Mouse (Mus musculus): Measurements from ENCODE around the gene Zfp979. TPM values are rescaled to one million over a fixed set of nuclear protein-coding genes. Genes with fewer than 3 reads are reported as not detected.
"Not testable (repeated sequence)": the region's sequence is repeated elsewhere in the genome, so short reads cannot be mapped to it uniquely, and the experiment has no call there.

The Zfp979 gene
- polyA plus RNA-seq, 1 experiment from 2014 or later: 3.3 TPM

- no peak overlapping the region for H3K4me3 ChIP-seq (ENCODE audit: low read depth, low read length)
- H3K4me1 ChIP-seq (ENCODE audit: insufficient read depth, low read depth, low read length): no peaks in the 10 kb centered on the region
- H3K9ac ChIP-seq (replicated peaks; ENCODE audit: low read depth): no peak overlapping the region
- H3K27ac ChIP-seq (ENCODE audit: low read length): no peak overlapping the region
- H3K9me3 ChIP-seq (ENCODE audit: low read length): 0 out of 2 replicates have a peak, but pooled peaks cover 10% of the 10 kb centered on the region
- H3K4me2 ChIP-seq (replicated peaks; ENCODE audit: low read depth, low read length): no peak overlapping the region
- 65% methylated on average over 4 of the region's 4 CpGs for WGBS
- TF ChIP-seq CTCF (IDR thresholded peaks at IDR 0.05) (no peak), EP300 (IDR thresholded peaks at IDR 0.05) (no peak)
- H3K36me3 ChIP-seq (ENCODE audit: insufficient read depth, low read length): no peaks in the 10 kb centered on the region
- no peaks in the 10 kb centered on the region for H3K27me3 ChIP-seq (replicated peaks; ENCODE audit: insufficient read depth, low read length)
- DNase-seq (ENCODE audit: low spot score): no peak
- ATAC-seq: no peak
These were observed 38.5 kb downstream of the Zfp979 start for GRCm38 (mm10) chr4:147603806-147604205.

- Histone ChIP-seq H3K4me3 (ENCODE audit: low read depth, low read length) (no peak overlapping the region), H3K4me2 (replicated peaks; ENCODE audit: low read depth, low read length) (no peak overlapping the region), H3K27me3 (replicated peaks; ENCODE audit: insufficient read depth, low read length) (no peaks in the 10 kb centered on the region), H3K27ac (ENCODE audit: low read length) (no peak overlapping the region), H3K9ac (replicated peaks; ENCODE audit: low read depth) (no peak overlapping the region), H3K4me1 (ENCODE audit: insufficient read depth, low read depth, low read length) (no peaks in the 10 kb centered on the region), H3K9me3 (ENCODE audit: low read length) (peaks cover 10% of the 10 kb centered on the region; the same call in 1 of the 2 replicates), H3K36me3 (ENCODE audit: insufficient read depth, low read length) (no peaks in the 10 kb centered on the region)
- 35% methylated on average over 1 of the region's 1 CpGs for WGBS
- DNase-seq (ENCODE audit: low spot score): no peak
- TF ChIP-seq EP300 (IDR thresholded peaks at IDR 0.05): no peak
- no peak for TF ChIP-seq CTCF (IDR thresholded peaks at IDR 0.05)
- ATAC-seq: no peak
These were observed 40.4 kb downstream of the Zfp979 start for GRCm38 (mm10) chr4:147601881-147602280.

GRCm38 (mm10) chr4:147598831-147599230, 43.5 kb downstream of the Zfp979 start:
- Histone ChIP-seq H3K27me3 (replicated peaks; ENCODE audit: insufficient read depth, low read length) (no peaks in the 10 kb centered on the region), H3K4me1 (ENCODE audit: insufficient read depth, low read depth, low read length) (no peaks in the 10 kb centered on the region), H3K9me3 (ENCODE audit: low read length) (peaks cover 6% of the 10 kb centered on the region; the same call in 1 of the 2 replicates), H3K27ac (ENCODE audit: low read length) (no peak overlapping the region), H3K4me2 (replicated peaks; ENCODE audit: low read depth, low read length) (no peak overlapping the region), H3K36me3 (ENCODE audit: insufficient read depth, low read length) (no peaks in the 10 kb centered on the region), H3K9ac (replicated peaks; ENCODE audit: low read depth) (no peak overlapping the region), H3K4me3 (ENCODE audit: low read depth, low read length) (no peak overlapping the region)
- ATAC-seq: no peak
- TF ChIP-seq CTCF (IDR thresholded peaks at IDR 0.05) (no peak), EP300 (IDR thresholded peaks at IDR 0.05) (no peak)
- WGBS: 47% methylated on average over 2 of the region's 2 CpGs
- DNase-seq (ENCODE audit: low spot score): no peak

- no peak for TF ChIP-seq EP300 (IDR thresholded peaks at IDR 0.05)
- TF ChIP-seq CTCF (IDR thresholded peaks at IDR 0.05): no peak
- H3K9ac ChIP-seq (replicated peaks; ENCODE audit: low read depth): no peak overlapping the region
- H3K4me2 ChIP-seq (replicated peaks; ENCODE audit: low read depth, low read length): no peak overlapping the region
- H3K4me3 ChIP-seq (ENCODE audit: low read depth, low read length): no peak overlapping the region
- DNase-seq (ENCODE audit: low spot score) (no peak), ATAC-seq (no peak)
- H3K27ac ChIP-seq (ENCODE audit: low read length): no peak overlapping the region
- no peaks in the 10 kb centered on the region for H3K36me3 ChIP-seq (ENCODE audit: insufficient read depth, low read length)
- H3K9me3 ChIP-seq (ENCODE audit: low read length): peaks cover 6% of the 10 kb centered on the region; the same call in 1 of the 2 replicates
- 55% methylated on average over 1 of the region's 1 CpGs for WGBS
- H3K27me3 ChIP-seq (replicated peaks; ENCODE audit: insufficient read depth, low read length): no peaks in the 10 kb centered on the region
- no peaks in the 10 kb centered on the region for H3K4me1 ChIP-seq (ENCODE audit: insufficient read depth, low read depth, low read length)
These were observed 44.6 kb downstream of the Zfp979 start for GRCm38 (mm10) chr4:147597685-147598084.

GRCm38 (mm10) chr4:147594630-147595029, 47.7 kb downstream of the Zfp979 start:
- not testable (repeated sequence) for H3K9ac ChIP-seq (replicated peaks; ENCODE audit: low read depth); H3K4me2 ChIP-seq (replicated peaks; ENCODE audit: low read depth, low read length); H3K36me3 ChIP-seq (ENCODE audit: insufficient read depth, low read length); H3K4me3 ChIP-seq (ENCODE audit: low read depth, low read length); DNase-seq (ENCODE audit: low spot score); H3K27me3 ChIP-seq (replicated peaks; ENCODE audit: insufficient read depth, low read length); H3K27ac ChIP-seq (ENCODE audit: low read length); H3K9me3 ChIP-seq (ENCODE audit: low read length); ATAC-seq; H3K4me1 ChIP-seq (ENCODE audit: insufficient read depth, low read depth, low read length)
- WGBS: 67% methylated on average over 3 of the region's 3 CpGs

GRCm38 (mm10) chr4:147586511-147587473, 55.5 kb downstream of the Zfp979 start:
- Histone ChIP-seq H3K9me3 (ENCODE audit: low read length) (peaks cover 5% of the 10 kb centered on the region), H3K27ac (ENCODE audit: low read length) (no peak overlapping the region), H3K4me2 (replicated peaks; ENCODE audit: low read depth, low read length) (no peak overlapping the region), H3K9ac (replicated peaks; ENCODE audit: low read depth) (no peak overlapping the region), H3K27me3 (replicated peaks; ENCODE audit: insufficient read depth, low read length) (no peaks in the 10 kb centered on the region), H3K4me1 (ENCODE audit: insufficient read depth, low read depth, low read length) (no peaks in the 10 kb centered on the region), H3K36me3 (ENCODE audit: insufficient read depth, low read length) (no peaks in the 10 kb centered on the region), H3K4me3 (ENCODE audit: low read depth, low read length) (no peak overlapping the region)
- TF ChIP-seq CTCF (IDR thresholded peaks at IDR 0.05) (no peak), EP300 (IDR thresholded peaks at IDR 0.05) (no peak)
- DNase-seq (ENCODE audit: low spot score) (no peak), ATAC-seq (0 out of 2 replicates have a peak, but pooled peaks have one; percentile 16)
- 62% methylated on average over 1 of the region's 1 CpGs for WGBS

- H3K4me3 ChIP-seq (ENCODE audit: low read depth, low read length); H3K27me3 ChIP-seq (replicated peaks; ENCODE audit: insufficient read depth, low read length); DNase-seq (ENCODE audit: low spot score); H3K4me2 ChIP-seq (replicated peaks; ENCODE audit: low read depth, low read length); H3K36me3 ChIP-seq (ENCODE audit: insufficient read depth, low read length); H3K4me1 ChIP-seq (ENCODE audit: insufficient read depth, low read depth, low read length); H3K9me3 ChIP-seq (ENCODE audit: low read length); H3K27ac ChIP-seq (ENCODE audit: low read length); ATAC-seq; H3K9ac ChIP-seq (replicated peaks; ENCODE audit: low read depth): not testable (repeated sequence)
- WGBS: 89% methylated on average over 4 of the region's 4 CpGs
These were observed 62.9 kb downstream of the Zfp979 start for GRCm38 (mm10) chr4:147579371-147579770.

- not testable (repeated sequence) for H3K9me3 ChIP-seq (ENCODE audit: low read length); H3K27me3 ChIP-seq (replicated peaks; ENCODE audit: insufficient read depth, low read length); H3K27ac ChIP-seq (ENCODE audit: low read length); ATAC-seq; H3K4me1 ChIP-seq (ENCODE audit: insufficient read depth, low read depth, low read length); H3K36me3 ChIP-seq (ENCODE audit: insufficient read depth, low read length); H3K9ac ChIP-seq (replicated peaks; ENCODE audit: low read depth); H3K4me2 ChIP-seq (replicated peaks; ENCODE audit: low read depth, low read length); DNase-seq (ENCODE audit: low spot score); H3K4me3 ChIP-seq (ENCODE audit: low read depth, low read length)
- WGBS: 72% methylated on average over 8 of the region's 8 CpGs
These were observed 71.2 kb downstream of the Zfp979 start for GRCm38 (mm10) chr4:147571156-147571555.
